Mouse (Mus musculus) G1E (cell line): ENCODE measurements around the gene Ndufs7.

ENCODE experiments used
- CTCF ChIP-seq: IDR thresholded peaks from 2 replicates; pipeline ENCODE4 v1.5.1; 2012; ENCODE audit warnings: low read depth, low read length, inconsistent platforms, mixed read lengths
- GATA1 ChIP-seq: IDR thresholded peaks from 2 replicates; pipeline ENCODE4 v1.6.1; 2012; ENCODE audit warnings: borderline replicate concordance, low read length, inconsistent platforms, mixed read lengths
- POLR2AphosphoS5 ChIP-seq: IDR thresholded peaks from 2 replicates; pipeline ENCODE4 v1.6.1; 2012; ENCODE audit warnings: low read depth, low read length, inconsistent platforms; ENCODE audit not compliant: insufficient replicate concordance
- TAL1 ChIP-seq: conservative IDR thresholded peaks from 2 replicates; pipeline ENCODE4 v1.6.1; 2012; ENCODE audit warnings: low read depth, low read length, inconsistent platforms, mixed read lengths

DNA sequence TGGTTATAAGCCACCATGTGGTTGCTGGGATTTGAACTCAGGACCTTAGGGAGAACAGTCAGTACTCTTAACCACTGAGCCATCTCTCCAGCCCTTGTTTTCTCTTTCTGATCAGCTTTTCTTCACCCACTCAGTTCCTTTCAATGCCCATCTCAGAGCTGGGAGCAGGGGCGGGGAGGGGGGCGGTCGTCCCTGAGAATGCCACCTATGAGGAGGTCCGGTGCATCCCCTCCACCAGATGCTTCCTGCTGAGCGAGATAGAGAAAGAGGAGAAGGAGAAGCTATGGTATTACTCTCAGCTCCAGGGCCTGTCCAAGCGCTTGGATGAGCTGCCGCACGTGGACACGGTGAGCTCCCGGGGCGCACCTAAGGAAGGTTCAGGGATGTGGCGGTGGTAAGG, 55.5 kb downstream of the Ndufs7 start:
- TF ChIP-seq GATA1 (no peak), CTCF (no peak), POLR2AphosphoS5 (no peak), TAL1 (no peak)
